Mouse (Mus musculus) adipocyte (in vitro differentiated cells): ENCODE data around the gene Ccdc32.
A peak's percentile ranks its signal among the peaks of the same experiment; 100 is the strongest.

Experiments used
- DNase-seq: peaks from one replicate; pipeline ENCODE4 v3.0.0-alpha.2; 2016; ENCODE audit warnings: low spot score

Ccdc32 gene

GRCm38 (mm10) chr2:119015604-119016180 lies 13.5 kb downstream of the Ccdc32 start:
- no peak for DNase-seq

GRCm38 (mm10) chr2:119014989-119015388 lies 14.2 kb downstream of the Ccdc32 start:
- DNase-seq, result no peak

- no peak for DNase-seq
Observed at GRCm38 (mm10) chr2:119009376-119009775, 19.8 kb downstream of the Ccdc32 start.

GRCm38 (mm10) chr2:119006886-119007285 lies 22.3 kb downstream of the Ccdc32 start:
- no peak for DNase-seq

- no peak for DNase-seq
Observed at GRCm38 (mm10) chr2:118999025-118999639, 30.1 kb downstream of the Ccdc32 start.

- no peak for DNase-seq
Observed at GRCm38 (mm10) chr2:118998115-118998866, 30.9 kb downstream of the Ccdc32 start.

- DNase-seq, result no peak
Observed at GRCm38 (mm10) chr2:118996798-118997105, 32.4 kb downstream of the Ccdc32 start.

GRCm38 (mm10) chr2:118995919-118996797 lies 33.0 kb downstream of the Ccdc32 start:
- no peak for DNase-seq

GRCm38 (mm10) chr2:118995490-118995889 lies 33.7 kb downstream of the Ccdc32 start:
- DNase-seq, result no peak

- no peak for DNase-seq
Observed at GRCm38 (mm10) chr2:118983812-118984211, 45.4 kb downstream of the Ccdc32 start.

GRCm38 (mm10) chr2:118980841-118981240 lies 48.4 kb downstream of the Ccdc32 start:
- no peak for DNase-seq

GRCm38 (mm10) chr2:118978064-118978463 lies 51.1 kb downstream of the Ccdc32 start:
- no peak for DNase-seq

- no peak for DNase-seq
Observed at GRCm38 (mm10) chr2:118976941-118977340, 52.3 kb downstream of the Ccdc32 start.

- DNase-seq, result peak; percentile 72
Observed at GRCm38 (mm10) chr2:118976282-118976929, 52.8 kb downstream of the Ccdc32 start.

- no peak for DNase-seq
Observed at GRCm38 (mm10) chr2:118975855-118976254, 53.3 kb downstream of the Ccdc32 start.

GRCm38 (mm10) chr2:118972687-118973376 lies 56.4 kb downstream of the Ccdc32 start:
- peak; percentile 69 for DNase-seq

- no peak for DNase-seq
Observed at GRCm38 (mm10) chr2:118972048-118972447, 57.1 kb downstream of the Ccdc32 start.

GRCm38 (mm10) chr2:118969585-118970147 lies 59.5 kb downstream of the Ccdc32 start:
- no peak for DNase-seq
